Mouse (Mus musculus) ES-CJ7 (cell line): ENCODE measurements around the gene Cipc.

Source experiments
- DNase-seq: peaks from one replicate; pipeline ENCODE4 v3.0.0; 2011; ENCODE audit warnings: low read depth, low spot score

The Cipc gene

DNA sequence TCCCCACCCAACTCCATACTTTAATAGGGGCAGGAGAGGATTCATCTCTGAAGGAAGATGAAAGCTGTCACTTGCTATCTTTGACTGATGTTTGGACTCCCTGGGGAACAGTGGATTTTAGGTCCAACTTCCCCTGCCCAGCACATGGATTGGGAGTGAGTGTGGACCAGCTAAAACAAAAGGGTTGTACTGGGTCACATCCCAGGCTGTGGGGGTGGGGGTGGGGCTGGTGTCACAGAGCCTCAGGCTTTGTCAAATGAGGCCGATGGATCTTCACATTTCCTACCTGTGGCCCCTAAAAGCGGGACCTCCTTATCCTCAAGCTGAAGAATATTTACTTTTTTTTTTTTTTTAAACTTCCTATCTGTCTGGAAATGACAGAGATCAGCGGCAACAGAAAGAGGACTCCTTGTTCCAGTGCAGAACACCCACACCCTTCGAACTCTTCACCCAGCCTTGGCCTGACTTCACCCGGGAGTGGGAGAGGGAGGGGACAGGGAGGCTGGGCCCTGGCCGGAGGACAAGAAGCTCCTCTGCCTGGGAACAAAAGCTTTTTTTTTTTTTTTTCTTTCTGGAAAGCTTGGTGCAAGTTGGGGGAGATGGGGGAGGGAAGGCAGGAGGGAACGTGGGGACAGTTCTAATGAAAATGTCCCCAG lies 14.8 kb upstream of the Cipc start:
- DNase-seq, result peak; percentile 78

DNA sequence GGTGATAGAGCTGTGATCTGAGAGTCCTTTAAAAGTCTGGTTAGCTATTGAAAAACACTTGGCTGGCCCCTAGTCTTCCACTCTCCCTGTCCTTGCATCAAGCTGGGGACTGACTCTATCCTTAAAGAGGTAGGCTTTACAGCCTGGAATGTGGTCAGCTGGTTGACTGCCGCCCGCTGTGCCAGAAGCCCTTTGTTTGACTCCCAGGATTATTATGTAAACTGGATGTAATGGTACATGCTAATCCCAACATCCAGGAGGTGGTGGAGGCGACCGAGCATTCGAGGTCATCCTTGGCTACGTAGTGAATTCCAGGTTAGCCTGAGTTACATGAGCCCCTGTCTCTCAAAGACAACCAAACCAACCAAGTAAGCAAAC lies 14.3 kb upstream of the Cipc start:
- DNase-seq, result peak; percentile 97

DNA sequence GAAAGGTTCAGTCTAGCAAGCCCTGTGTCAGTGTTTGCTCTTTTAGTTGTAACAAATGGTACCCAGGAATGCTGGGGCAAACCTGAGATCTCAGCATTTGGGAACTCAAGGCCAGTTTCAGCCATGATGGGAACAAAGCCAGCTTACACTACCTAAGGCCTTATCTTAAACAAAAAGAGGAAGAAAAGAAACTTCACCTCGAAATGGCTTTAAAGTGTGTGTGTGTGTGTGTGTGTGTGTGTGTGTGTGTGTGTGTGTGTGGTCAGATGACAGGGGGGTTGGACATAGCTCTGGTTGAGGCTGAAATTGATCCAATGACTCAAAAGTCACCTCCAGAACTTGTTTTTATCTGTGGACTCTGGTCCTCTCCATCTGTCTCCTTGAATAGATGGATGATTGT lies 12.1 kb upstream of the Cipc start:
- no peak for DNase-seq

DNA sequence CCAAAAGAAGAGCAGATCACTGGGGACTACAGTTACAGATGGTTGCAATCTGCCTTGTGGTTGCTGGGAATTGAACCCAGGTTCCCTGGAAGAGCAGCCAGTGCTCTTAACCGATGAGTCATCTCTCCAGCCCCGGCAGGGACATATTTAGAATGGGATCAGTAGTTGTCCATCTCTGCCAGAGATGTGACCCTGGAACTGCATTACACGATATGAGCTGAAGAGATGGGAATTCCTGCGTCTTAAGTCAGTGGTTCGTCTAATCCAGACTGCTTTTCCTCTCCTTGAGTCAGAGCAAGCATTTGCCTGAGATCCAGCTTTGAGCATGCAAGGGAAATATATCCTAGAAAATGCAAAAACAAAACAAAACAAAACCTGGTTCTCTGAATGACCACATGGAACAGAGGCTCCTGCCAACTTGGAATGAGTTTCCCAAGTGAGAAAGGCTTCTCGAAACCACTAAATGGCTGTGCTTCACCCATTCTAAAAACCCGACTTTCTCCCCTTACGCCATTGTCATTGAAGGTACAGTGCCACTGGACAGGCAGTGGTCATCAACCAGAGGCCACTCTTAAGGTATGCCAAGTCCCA lies 11.1 kb upstream of the Cipc start:
- no peak for DNase-seq

DNA sequence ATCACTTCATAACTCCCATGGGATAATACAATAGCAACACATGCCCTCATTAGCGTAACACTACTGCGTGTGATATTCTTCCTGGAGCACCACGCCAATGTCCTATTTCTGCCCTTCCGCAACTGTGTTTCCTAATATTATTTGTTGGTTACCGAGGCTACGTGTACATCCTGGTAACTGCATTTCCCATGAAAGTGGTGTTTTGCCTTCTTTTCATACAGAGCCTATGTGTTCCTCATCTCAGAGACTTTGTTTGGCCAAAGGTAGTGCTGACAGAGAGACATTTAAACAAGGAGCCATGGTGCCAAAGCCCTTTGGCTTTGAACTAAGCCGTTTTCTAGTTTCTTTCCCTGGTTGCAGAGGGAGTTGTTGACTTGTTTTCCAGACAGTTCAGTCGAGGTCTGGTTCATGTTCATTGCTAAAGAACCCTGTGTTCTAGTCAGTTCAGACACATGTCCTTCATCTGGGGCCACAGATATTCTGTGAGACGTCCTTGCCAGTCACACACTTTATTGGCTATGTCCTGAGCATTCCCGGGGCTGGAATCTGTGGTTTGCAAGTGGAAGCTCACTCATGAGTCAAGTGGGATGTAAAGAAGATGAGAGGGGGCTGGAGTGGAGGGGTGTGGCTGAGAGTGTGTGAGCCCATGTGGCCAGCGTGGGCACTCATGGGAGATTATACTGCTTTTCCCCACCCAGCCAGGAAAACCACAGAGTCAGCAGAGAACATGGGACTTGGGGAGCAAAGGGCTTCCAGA lies 10.1 kb upstream of the Cipc start:
- no peak for DNase-seq

DNA sequence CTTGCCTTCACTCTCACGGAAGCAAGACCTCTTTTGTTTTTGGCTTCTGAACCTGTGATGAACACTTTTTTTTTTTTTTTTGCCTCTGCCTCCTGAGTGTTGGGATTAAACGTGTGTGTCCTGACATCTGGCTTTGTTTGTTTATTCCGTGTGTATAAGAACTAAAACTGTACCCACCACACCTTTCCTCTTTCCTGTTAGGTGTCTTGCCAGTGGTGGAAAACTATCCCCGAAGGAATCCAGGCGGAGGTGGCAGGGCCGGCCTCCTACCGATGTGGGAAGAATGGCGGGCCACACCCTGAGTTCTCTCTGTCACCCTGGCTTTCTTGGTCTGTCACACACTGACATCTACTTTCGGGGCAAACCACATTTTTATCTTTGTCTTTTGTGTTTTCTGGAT lies 8.3 kb upstream of the Cipc start:
- no peak for DNase-seq

DNA sequence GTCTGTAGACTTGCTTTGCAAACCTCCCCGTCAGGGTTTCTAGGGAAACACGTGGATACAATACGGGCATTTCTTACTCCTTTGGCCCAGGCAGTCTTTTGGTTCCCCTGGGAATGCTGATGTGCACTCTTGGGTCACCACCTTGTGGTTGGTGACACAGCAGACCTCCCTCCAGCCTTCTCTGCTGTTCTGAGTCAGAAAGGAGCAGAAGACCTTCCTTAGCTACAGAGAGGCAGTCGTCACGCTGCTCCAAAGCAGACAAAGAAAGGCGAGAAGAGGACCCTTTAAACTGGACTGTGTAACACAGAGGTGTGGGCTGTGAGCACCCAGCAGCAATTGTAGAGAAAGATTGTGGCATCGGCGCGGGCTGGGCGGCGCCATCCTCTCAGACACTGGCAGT lies 5.7 kb upstream of the Cipc start:
- DNase-seq, result no peak

DNA sequence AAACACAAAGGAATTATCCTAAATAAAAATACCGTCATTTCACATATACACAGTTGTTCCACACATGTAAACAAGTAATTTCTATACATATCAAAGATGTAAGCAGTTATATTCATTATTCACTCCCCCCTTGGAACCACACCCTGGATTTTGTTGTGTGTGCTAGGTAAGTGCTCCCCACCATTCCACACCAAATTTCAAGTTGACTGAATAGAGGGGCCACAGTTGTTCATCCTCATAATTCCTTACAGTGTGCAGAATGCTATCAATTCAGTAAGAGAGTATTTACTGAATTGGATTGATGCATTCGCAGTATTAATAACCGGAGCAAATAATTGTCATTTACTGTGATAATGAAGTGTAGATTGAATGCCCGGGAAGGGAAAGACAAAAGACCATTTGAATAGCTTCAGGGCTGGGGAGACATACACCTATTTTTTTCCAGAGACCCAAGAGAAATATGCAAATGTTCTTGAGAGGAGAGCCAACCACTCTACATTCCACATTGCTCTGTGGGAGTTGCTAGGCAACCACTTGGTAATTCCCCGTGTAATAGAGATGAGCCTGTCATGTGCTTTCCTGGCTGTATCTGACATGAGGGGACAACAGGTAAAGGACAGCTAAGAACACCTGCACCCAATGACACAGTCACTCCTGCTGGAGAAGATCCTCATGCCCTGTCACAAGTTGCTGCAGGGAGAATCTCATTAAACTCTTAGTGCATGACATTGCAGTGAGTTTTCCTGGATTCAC lies 4.9 kb upstream of the Cipc start:
- peak; percentile 68 for DNase-seq

DNA sequence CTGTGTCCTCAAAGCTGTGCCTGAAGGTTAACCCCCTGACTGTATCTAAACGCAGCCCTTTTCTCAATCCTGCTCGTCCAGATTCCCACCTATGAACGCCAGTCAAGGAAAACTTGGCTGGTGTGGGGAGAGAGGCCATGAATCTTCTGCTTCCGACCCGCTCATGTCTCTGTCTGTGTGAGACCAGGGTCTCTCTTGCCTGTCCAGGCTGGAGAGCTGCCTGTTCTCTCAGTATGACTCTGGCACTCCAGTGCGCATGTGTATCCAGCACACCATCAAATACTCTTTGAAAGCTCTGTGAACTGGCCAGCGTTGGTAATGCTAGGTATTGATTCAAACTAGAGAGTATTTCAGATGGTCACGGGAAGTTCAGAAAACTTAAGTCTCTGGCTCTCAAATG lies 3.4 kb upstream of the Cipc start:
- DNase-seq, result no peak

DNA sequence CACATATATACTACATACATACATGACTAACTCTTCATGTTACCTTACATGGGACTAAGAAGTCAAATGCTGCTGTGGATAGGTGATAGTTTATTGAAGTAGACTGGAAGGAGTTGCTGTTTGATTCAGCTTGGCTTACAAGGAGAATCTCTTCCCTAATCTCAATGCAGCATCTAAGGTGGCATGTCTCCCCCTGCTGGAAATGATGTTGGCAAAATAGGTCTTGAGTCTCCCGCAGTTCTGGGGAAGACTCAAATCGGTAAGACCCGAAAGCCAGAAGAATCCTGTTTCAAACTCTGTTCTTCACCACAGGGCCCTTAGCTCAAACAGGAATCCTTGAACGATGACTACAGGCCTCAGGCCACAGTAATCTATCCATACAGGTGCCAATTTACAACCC lies 1.7 kb upstream of the Cipc start:
- DNase-seq, result peak; percentile 95

DNA sequence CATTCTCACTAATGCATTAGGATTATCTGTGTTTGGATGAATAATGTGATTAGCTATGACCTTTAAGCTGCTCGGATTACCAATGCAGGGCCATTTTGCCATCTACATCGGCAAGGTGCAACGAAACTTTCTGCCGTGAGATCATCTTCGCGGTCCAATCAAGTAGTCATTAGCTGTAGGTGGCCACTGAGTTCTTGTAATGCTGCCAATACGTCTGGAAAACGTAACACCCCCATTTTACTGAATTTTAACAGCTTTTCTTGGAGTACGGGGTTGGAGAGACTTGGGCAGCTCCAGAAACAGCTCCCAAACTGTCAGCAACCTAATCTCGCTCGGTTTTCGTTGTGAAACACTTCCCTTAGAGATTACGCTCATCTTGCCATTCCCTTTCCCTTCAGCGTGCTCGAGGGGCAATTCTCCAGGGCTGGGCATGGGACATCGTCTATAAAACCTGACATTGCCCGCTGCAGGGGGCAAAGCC lies 502 bp upstream of the Cipc start:
- peak; percentile 47 for DNase-seq

DNA sequence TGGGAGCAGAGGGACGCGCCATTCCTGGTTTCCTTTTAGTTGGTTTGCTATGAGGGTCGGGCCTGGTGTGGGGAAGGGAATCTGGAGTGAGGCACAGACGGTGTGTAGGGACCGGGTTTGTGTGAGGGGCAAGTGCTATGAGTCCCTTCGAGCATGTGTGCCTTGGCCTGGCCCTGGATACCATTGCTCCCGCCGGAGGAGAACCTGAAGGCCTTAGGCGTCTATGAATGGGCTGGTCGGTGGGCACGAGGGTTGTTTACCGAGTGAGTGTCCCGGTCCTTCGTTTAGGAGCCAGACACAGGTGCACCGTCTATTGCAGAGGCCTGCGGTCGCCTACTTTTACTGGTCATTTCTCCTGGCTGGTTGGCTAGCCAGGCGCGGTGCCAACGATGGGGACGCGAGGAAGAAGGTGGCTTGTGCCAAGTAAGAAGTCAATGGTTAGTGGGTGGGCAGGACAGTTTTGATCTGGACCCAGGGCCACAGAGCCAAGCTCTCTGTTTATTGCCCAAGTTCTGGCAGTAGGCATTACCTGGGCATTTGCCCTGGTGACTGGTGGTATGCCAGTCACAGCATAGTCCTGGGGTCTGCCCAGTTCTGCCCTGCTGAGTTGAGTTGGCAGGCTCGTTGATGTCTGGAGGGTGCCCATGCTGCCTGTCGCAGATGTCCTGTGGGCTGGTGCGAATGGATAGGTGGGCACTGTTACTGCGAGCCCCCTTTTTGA lies 998 bp downstream of the Cipc start:
- DNase-seq, result no peak

DNA sequence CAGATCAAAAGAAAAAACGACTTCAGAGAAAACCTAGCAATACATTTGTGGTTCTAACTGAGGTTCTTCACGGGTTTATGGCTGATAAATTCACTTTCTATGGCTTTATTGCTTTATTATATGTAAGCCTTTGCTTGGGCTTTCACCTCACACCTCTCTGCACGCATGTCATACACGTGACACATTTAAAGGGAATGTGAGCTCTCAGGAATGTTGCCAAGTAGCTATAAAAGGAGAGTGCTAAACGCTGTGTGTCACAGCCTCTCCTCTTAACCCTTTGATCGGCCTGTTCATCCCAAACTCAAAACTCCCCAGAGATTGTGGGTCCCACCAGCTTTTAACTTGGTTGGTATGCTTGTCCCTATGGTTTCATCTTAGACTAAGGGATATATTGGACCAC lies 1.8 kb downstream of the Cipc start:
- DNase-seq, result no peak

DNA sequence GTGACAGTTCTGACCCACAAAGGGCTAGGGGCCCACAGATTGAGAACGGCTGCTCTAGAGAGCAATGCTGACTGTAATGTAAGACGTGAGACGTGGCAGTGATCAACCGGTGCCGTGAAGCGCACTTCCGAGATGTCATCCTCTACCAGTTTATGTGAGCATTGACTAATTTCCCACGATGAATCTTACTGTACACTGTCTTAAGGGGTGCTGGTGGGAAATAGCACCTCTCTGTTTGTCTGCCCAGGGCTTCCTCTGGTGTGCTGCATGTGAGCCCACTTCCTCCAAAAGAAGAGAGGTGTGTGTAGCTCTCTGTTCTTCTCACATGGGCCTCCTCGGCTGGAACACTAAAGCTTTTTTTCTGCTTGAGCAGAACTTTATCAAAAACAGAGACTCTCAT lies 2.7 kb downstream of the Cipc start:
- no peak for DNase-seq

DNA sequence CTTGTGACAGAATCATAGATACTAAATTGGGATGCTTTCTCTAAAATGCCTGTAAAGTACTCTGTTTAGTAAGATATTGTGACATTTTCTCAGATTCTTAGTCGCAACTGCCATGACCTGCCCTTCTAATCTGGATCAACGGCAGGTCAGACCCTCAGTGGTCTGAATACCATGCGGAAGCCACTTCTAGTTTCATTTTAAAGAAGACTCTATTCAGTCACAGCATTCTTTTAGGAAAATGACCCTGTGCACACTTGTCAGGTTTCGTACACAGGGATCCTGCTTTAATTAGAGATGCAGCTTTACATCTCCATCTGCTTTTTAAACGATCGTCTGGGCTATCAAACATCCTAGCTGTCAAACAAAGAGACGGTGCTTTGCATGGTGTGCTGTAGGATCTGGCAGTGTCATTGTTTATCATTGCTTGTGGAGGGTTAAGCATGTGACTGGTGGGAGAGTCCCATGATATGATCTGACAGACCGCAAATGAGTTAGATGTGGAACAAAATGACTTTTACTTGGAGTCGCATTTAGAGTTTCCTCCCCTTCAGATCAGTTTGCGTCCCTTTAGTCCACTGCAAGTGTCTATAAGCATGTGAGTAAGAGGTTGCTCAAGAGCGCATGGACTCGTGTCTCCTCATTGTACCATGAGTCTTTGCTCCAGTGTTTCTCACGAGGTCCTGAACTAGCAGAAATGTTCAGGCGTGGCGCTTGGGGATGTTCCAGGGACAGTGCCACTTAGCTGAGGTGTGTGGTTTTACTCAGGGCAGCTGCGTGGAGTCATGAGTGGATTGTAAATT lies 3.5 kb downstream of the Cipc start:
- no peak for DNase-seq

DNA sequence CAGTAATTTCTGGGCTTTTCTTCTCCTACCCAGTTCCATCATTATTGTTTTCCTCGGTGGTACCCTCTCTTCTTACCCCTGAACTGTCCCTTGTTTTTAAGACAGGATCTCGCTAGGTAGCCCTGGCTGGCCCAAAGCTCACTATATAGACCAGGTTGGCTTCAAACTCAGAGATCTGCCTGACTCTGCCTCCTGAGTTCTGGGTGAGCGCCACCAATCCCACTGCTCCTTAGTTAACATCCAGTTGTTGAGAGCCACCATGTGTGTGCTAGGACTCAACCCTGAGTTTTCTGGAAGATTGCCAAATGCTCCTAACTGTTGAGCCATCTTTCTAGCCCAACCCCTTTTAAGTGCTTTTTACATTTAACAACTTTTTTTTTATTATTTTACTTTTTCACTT lies 4.1 kb downstream of the Cipc start:
- no peak for DNase-seq

DNA sequence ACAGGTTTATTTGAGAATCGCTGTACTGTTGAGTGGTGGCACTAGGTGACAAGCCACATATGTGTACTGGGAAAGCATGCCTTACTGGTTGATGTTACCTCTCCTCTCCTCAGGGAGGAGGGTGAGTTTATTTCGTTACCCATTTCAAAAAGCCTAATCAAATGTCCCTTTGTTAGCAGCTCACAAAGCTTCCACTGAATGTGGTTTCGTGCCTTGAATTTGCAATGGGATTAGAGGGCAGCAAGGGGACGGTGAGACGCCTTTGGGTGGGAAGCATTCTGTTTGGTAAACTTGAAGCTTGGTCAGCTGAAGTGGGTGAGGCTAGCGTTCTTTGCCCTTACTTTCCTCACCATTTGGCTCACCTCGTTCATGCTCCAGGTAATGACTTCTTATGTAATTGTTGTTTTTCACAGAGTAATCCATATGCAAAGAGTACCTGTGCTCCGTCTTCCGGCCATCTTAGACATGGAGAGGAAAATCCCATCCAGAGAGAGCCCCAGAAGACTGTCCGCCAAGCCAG lies 5.5 kb downstream of the Cipc start:
- DNase-seq, result no peak

DNA sequence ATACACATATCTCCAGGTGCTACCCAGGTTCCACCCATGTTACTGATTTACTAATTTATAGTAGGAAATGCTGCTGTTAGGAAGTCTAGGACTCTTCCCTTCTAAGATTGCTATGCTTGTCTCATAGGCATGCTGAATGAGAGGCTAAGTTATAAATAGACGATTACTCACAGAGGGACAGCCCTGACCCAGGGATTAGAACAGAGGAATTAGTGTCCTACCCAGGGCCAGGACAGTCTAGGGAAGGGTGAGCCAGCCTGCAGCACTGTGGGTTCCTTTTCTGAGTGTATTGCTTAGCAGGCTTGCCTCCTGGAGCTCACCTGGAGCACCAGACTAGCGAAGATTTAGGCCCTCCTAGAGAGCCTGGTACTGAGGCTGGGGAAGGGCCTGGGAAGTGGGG lies 9.1 kb downstream of the Cipc start:
- no peak for DNase-seq

DNA sequence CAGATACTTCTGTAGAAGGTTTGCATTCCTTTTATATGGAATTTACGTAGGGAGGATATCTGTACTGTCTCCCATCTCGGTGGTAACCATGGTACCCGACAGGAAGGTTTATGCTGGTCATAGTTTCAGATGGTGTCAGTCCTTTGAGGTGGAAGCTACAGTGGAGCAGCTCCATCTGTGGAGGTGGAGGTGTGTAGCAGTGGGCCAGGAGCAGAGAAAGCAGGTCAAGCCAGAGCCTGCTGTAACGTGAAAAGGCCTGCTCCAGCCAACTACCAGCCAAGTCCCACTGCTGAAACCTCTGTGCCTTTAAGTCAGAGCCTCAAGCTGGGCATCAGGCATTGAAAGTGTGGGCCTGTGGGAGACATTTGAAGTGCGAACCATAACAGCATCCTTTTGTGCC lies 11.7 kb downstream of the Cipc start:
- no peak for DNase-seq

DNA sequence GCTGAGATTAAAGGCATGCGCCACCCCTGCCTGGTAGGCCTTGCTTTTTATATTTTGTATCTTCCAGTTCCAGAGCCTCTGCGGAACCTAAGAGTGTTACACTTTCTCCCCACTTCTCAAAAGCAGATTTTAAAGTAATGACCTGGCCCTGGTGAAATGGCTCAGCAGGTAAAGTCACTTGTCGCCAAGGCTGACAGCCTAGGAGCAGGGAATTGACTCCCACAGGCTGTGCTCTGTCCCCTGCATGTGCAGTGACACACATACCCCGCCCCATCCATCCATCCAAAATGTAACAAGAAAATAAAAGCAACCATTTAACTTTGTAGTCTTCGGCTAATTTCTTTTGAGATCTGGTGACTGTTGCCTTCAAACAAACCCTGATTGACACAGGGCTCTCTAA lies 12.8 kb downstream of the Cipc start:
- DNase-seq, result no peak

DNA sequence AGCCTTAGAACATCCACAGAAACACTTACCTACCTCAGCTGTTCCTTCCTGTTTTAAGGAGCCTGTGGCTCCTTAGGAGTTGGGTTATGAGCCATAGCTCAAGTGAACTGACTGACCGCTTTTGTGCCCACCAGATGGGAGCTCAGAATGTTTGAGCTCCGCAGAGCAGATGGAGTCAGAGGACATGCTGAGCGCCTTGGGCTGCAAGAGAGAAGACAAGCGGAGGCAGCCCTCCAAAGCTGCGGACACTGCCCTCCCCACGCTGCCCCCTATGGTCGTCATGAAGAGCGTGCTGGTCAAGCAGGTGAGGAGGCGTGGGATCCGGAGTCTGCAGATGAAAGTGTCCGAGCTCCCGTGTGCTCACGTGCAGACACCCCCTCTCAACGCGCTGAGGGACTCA lies 13.3 kb downstream of the Cipc start:
- DNase-seq, result no peak
